Mouse (Mus musculus) kidney, postnatal 0 days (tissue): ENCODE measurements around the gene B4galnt3. TPM values are rescaled to one million over a fixed set of nuclear protein-coding genes. Genes with fewer than 3 reads are reported as not detected.

Source experiments
- ATAC-seq: fragments of 200-750 bp; cut with Nextera tagmentation; replicated peaks from 2 replicates; pipeline ENCODE4 v1.8.0; 2017; ENCODE audit warnings: low read depth, moderate number of reproducible peaks, moderate TSS enrichment, moderate library complexity; ENCODE audit not compliant: low FRiP score
- DNase-seq: peaks from one replicate; pipeline ENCODE4 v3.0.0-alpha.2; 2016; ENCODE audit warnings: low spot score
- H3K27ac ChIP-seq: fragments of 300-500 bp; sonication (generic); 2 replicates; pipeline ENCODE4 v1.5.1; 2014; ENCODE audit warnings: mild to moderate bottlenecking
- H3K27me3 ChIP-seq: fragments of 300-500 bp; sonication (generic); 2 replicates; pipeline ENCODE4 v1.6.1; 2014; ENCODE audit warnings: low read length, mixed read lengths; ENCODE audit not compliant: insufficient read depth
- H3K36me3 ChIP-seq: fragments of 300-500 bp; sonication (generic); 2 replicates; pipeline ENCODE4 v1.6.1; 2014; ENCODE audit warnings: low read length, mixed read lengths; ENCODE audit not compliant: insufficient read depth
- H3K4me1 ChIP-seq: fragments of 300-500 bp; sonication (generic); replicated peaks from 2 replicates; pipeline ENCODE4 v1.6.1; 2014; ENCODE audit warnings: antibody characterized with exemption, low read length, mixed read lengths; ENCODE audit not compliant: insufficient read depth
- H3K4me2 ChIP-seq: fragments of 300-500 bp; sonication (generic); 2 replicates; pipeline ENCODE4 v1.6.1; 2014; ENCODE audit warnings: mild to moderate bottlenecking, low read length, moderate library complexity, mixed read lengths
- H3K4me3 ChIP-seq: fragments of 300-500 bp; sonication (generic); replicated peaks from 2 replicates; pipeline ENCODE4 v1.5.1; 2014; ENCODE audit warnings: low read depth, low read length
- H3K9ac ChIP-seq: fragments of 300-500 bp; sonication (generic); 2 replicates; pipeline ENCODE4 v1.6.1; 2014; ENCODE audit warnings: low read depth, low read length
- H3K9me3 ChIP-seq: fragments of 300-500 bp; sonication (generic); replicated peaks from 2 replicates; pipeline ENCODE4 v1.6.1; 2016; ENCODE audit warnings: low read length, inconsistent platforms, mixed read lengths
- CTCF ChIP-seq: IDR thresholded peaks from 2 replicates; pipeline ENCODE4 v1.5.1; 2016; ENCODE audit warnings: antibody characterized with exemption, low read depth, mild to moderate bottlenecking, moderate library complexity
- WGBS: fragments of 180-500 bp; shearing (Covaris S2); extraction: QIAGEN DNeasy Blood & Tissue Kit; methylation state at CpG from one replicate; pipeline ENCODE4 v1.1.7; 2014; 5-methylcytosine and 5-hydroxymethylcytosine counted together
- polyA plus RNA-seq: library from polyadenylated mRNA; unstranded; fragments of >200 nt; fragmentation: Nextera tagmentation; extraction: Ambion mirVana; gene quantifications from 2 replicates; pipeline ENCODE4 v1.2.1, GENCODE M21; 2015

Gene B4galnt3
- polyA plus RNA-seq, 1 experiment from 2014 or later = 2.5 TPM

DNA sequence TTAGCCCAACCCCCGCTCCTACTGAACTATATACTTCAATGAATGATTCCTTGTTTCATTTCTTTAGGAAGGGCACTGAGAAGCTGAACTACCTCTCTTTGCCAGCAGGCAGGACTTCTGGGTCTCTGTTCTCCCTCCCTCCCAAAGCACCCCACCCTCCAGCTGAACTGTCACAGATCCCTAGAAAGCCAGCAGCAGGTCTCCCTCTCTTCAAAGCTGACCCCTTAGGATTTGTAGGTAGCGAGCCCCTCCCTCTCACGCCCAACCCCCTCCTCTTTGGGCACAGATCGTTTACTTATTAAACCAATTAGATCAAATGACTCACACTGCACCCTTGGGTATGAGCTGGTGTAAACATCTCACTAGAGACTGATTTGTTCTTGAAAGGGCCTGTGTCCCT, 39.7 kb downstream of the B4galnt3 start:
- H3K9ac ChIP-seq = no peak overlapping the region
- DNase-seq (peak; percentile 72), ATAC-seq (peak; percentile 83)
- no peaks in the 10 kb centered on the region for H3K27me3 ChIP-seq
- H3K36me3 ChIP-seq = no peaks in the 10 kb centered on the region
- H3K9me3 ChIP-seq = no peaks in the 10 kb centered on the region
- peak overlapping the region; percentile 87 for H3K27ac ChIP-seq
- H3K4me2 ChIP-seq = no peak overlapping the region
- H3K4me1 ChIP-seq = 0 out of 2 replicates have a peak, but pooled peaks cover 5% of the 10 kb centered on the region
- WGBS = 42% methylated on average over 4 of the region's 4 CpGs
- no peak overlapping the region for H3K4me3 ChIP-seq
- TF ChIP-seq CTCF = no peak

DNA sequence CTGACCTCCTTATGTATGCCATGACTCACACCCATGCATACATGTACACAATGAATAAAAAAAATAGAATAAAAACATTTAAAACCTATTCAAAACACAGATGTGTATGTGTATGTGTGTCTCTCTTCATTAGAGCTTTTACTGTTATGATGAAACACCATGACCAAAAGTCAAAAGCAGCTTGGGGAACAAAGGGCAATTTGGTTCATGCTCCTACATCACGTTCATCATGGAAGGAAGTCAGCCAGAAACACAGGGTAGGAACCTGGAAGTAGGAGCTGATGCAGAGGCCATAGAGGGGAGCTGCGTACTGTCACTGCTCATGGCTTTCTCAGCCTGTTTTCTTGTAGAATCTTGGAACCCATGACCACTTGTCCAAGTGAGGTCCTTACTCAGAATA, 41.6 kb downstream of the B4galnt3 start:
- DNase-seq = no peak
- Histone ChIP-seq H3K36me3 (no peaks in the 10 kb centered on the region), H3K27ac (no peak overlapping the region), H3K4me1 (0 out of 2 replicates have a peak, but pooled peaks cover 5% of the 10 kb centered on the region), H3K4me2 (no peak overlapping the region), H3K9me3 (no peaks in the 10 kb centered on the region), H3K27me3 (no peaks in the 10 kb centered on the region), H3K9ac (no peak overlapping the region), H3K4me3 (no peak overlapping the region)
- no peak for ATAC-seq
- 77% methylated on average over 2 of the region's 2 CpGs for WGBS
- TF ChIP-seq CTCF = no peak

DNA sequence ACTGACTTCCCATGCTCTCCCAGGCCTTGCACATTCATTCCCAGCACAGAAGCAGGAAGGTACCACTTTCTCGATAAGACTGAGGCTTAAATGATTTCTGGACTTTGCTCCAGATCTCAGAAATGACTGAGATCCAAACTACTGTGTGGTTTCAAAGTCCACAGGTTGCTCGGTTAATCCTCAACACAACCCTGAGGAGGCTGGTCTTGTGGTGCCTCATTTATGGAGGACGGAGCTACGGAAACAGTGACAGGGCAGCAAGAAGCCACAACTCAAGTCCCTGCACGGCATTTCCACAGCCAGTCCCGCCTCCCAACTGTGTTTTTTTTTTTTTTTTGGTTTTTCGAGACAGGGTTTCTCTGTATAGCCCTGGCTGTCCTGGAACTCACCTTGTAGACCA, 43.3 kb downstream of the B4galnt3 start:
- Histone ChIP-seq H3K4me2 (no peak overlapping the region), H3K9me3 (no peaks in the 10 kb centered on the region), H3K9ac (no peak overlapping the region), H3K27ac (no peak overlapping the region), H3K36me3 (no peaks in the 10 kb centered on the region), H3K27me3 (no peaks in the 10 kb centered on the region), H3K4me1 (no peaks in the 10 kb centered on the region), H3K4me3 (no peak overlapping the region)
- ATAC-seq (no peak; the same call in 1 of the 2 replicates), DNase-seq (no peak)
- TF ChIP-seq CTCF = no peak
- 68% methylated on average over 7 of the region's 7 CpGs for WGBS

DNA sequence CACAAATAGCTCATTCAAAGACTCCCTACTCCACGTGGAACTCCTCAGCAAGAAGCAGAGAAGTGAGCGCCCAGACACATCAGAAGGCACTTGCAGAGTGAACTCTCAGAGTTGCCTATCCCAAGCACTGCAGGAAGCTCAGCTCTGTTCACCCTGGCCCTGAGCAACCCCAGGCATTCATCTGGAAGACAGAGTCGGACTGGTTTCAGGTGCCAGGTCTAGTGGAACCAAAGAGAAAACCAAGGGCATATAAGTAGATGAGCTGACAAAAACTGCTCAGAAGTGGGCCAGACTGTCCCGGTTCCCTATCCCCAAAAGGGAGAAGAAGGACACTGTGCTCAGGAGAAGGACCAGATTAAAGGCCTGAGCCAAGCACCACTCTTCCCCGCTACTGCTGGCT, 44.5 kb downstream of the B4galnt3 start:
- 66% methylated on average over 5 of the region's 5 CpGs for WGBS

DNA sequence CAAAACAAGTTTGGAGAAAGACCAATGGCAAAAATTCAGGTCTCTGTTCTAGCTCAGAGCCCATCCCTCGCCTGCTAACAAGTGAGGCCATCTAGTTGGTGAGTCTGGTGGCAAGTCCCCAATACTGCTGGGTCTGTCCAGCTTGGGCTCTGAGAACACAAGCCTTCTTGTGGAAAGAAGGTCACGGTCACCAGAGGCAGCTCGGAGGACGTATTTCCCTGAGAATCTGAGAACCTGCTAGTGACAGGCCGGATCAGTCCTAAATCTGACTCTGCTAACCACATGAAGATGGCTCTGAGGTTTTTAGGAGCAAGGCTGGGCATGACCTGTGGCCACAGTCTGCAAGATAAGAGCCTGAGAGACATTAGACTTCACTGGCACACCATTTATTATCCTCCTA, 47.7 kb downstream of the B4galnt3 start:
- Histone ChIP-seq H3K27ac (no peak overlapping the region), H3K36me3 (no peaks in the 10 kb centered on the region), H3K27me3 (no peaks in the 10 kb centered on the region), H3K4me2 (no peak overlapping the region), H3K9ac (no peak overlapping the region), H3K4me1 (no peaks in the 10 kb centered on the region), H3K9me3 (no peaks in the 10 kb centered on the region), H3K4me3 (no peak overlapping the region)
- ATAC-seq = no peak
- 76% methylated on average over 5 of the region's 5 CpGs for WGBS
- DNase-seq = no peak
- no peak for TF ChIP-seq CTCF

More for the DNA sequence above, 44.5 kb downstream of the B4galnt3 start:
- Histone ChIP-seq H3K9me3 (no peaks in the 10 kb centered on the region), H3K27ac (no peak overlapping the region), H3K4me1 (no peaks in the 10 kb centered on the region), H3K4me3 (no peak overlapping the region), H3K36me3 (no peaks in the 10 kb centered on the region), H3K4me2 (no peak overlapping the region), H3K27me3 (no peaks in the 10 kb centered on the region), H3K9ac (no peak overlapping the region)
- DNase-seq = no peak
- ATAC-seq = no peak
- no peak for TF ChIP-seq CTCF

DNA sequence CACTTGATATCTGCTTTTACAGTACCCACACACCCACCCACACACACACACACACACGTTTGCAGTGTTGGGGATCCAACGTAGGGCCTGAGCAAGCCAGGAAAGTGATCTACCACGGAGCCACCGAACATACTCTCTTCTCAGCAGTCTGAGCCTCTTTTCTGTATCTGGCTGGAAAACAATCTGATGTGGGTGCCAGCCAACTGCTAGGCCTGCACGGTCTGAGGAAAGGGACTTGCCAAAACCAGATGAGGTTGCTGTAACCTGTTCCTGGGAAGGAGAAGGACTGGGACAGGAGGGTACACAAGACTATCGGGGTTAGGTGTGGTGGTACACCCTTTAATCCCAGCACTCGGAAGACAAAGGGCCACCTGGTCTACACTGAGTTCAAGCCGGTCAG, 51.1 kb downstream of the B4galnt3 start:
- Histone ChIP-seq H3K9me3 (no peaks in the 10 kb centered on the region), H3K4me2 (no peak overlapping the region), H3K27me3 (no peaks in the 10 kb centered on the region), H3K4me1 (peaks cover 4% of the 10 kb centered on the region; the same call in 1 of the 2 replicates), H3K27ac (peak overlapping the region; percentile 64; the same call in 1 of the 2 replicates), H3K36me3 (no peaks in the 10 kb centered on the region), H3K9ac (no peak overlapping the region), H3K4me3 (no peak overlapping the region)
- DNase-seq = no peak
- TF ChIP-seq CTCF = no peak
- WGBS = 51% methylated on average over 8 of the region's 8 CpGs
- no peak for ATAC-seq

DNA sequence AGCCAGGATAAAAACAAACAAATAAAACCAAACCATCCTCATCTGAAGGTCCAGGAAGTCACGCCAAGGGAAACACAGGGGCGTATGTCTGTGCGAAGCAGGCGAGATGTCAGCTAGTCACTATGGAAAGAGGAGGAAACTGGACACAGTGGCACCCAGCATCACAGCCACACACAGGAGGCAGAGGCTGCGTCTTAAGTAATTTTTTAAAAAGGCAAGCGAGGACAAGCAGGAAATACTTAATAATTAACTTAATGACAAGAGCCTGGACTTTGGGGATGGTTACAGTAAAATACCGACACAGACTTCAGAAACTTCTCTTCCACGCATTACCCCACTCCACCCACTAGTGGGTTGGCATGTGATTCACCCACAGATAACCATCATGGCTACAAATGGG, 51.8 kb downstream of the B4galnt3 start:
- H3K36me3 ChIP-seq = no peaks in the 10 kb centered on the region
- TF ChIP-seq CTCF = no peak
- no peak overlapping the region for H3K4me2 ChIP-seq
- WGBS = 43% methylated on average over 8 of the region's 8 CpGs
- H3K4me1 ChIP-seq = peaks cover 4% of the 10 kb centered on the region; the same call in 1 of the 2 replicates
- DNase-seq = no peak
- H3K27me3 ChIP-seq = no peaks in the 10 kb centered on the region
- no peak overlapping the region for H3K9ac ChIP-seq
- no peak for ATAC-seq
- H3K27ac ChIP-seq = 0 out of 2 replicates have a peak overlapping the region, but pooled peaks have one; percentile 64
- H3K9me3 ChIP-seq = no peaks in the 10 kb centered on the region
- H3K4me3 ChIP-seq = no peak overlapping the region
